Mouse (Mus musculus) C2C12 (cell line): ENCODE measurements around the gene Strn3. TPM values are rescaled to one million over a fixed set of nuclear protein-coding genes. Genes with fewer than 3 reads are reported as not detected.
"Not testable (repeated sequence)": the region's sequence is repeated elsewhere in the genome, so short reads cannot be mapped to it uniquely, and the experiment has no call there.

Experiments
- H3K27me3 ChIP-seq: one replicate; pipeline ENCODE4 v1.6.1; 2011; ENCODE audit not compliant: control insufficient read depth, insufficient read depth, insufficient read length
- H3K36me3 ChIP-seq: one replicate; pipeline ENCODE4 v1.6.1; 2011; ENCODE audit not compliant: control insufficient read depth, insufficient read depth
- H3K4me3 ChIP-seq: one replicate; pipeline ENCODE4 v1.5.1; 2011; ENCODE audit warnings: mild to moderate bottlenecking, control low read depth; ENCODE audit not compliant: poor library complexity, insufficient read depth, severe bottlenecking
- H3K79me2 ChIP-seq: one replicate; pipeline ENCODE4 v1.6.1; 2011; ENCODE audit not compliant: control insufficient read depth, insufficient read depth
- H3K79me3 ChIP-seq: one replicate; pipeline ENCODE4 v1.6.1; 2011; ENCODE audit warnings: low read depth, control low read depth
- H3ac ChIP-seq: one replicate; pipeline ENCODE3; 2011; ENCODE audit warnings: low read depth; ENCODE audit not compliant: control insufficient read depth, insufficient read length
- CEBPB ChIP-seq: IDR thresholded peaks from one replicate; pipeline ENCODE4 v1.6.1; 2011; ENCODE audit warnings: low read depth, mild to moderate bottlenecking, control low read depth, moderate library complexity
- CTCF ChIP-seq: IDR thresholded peaks from one replicate; pipeline ENCODE4 v1.5.1; 2011; ENCODE audit not compliant: control insufficient read depth, insufficient read depth, insufficient read length
- FOSL1 ChIP-seq: IDR thresholded peaks from one replicate; pipeline ENCODE4 v1.8.0; 2011; ENCODE audit warnings: mild to moderate bottlenecking, low read length; ENCODE audit not compliant: poor library complexity, insufficient read depth, severe bottlenecking
- MAX ChIP-seq: IDR thresholded peaks from one replicate; pipeline ENCODE4 v1.6.1; 2011; ENCODE audit warnings: mild to moderate bottlenecking, control low read depth
- MYOD1 ChIP-seq: IDR thresholded peaks from one replicate; pipeline ENCODE4 v1.6.1; 2011; ENCODE audit warnings: low read depth; ENCODE audit not compliant: control insufficient read depth, insufficient read length
- MYOG ChIP-seq: IDR thresholded peaks from one replicate; pipeline ENCODE4 v1.6.1; 2011; ENCODE audit not compliant: control insufficient read depth, insufficient read length; ENCODE audit errors: extremely low read depth
- USF1 ChIP-seq: IDR thresholded peaks from one replicate; pipeline ENCODE4 v1.6.1; 2011; ENCODE audit warnings: low read depth, mild to moderate bottlenecking, control low read depth, moderate library complexity
- polyA plus RNA-seq: library from polyadenylated mRNA; unstranded; fragments of >200 nt; fragmentation: generic; extraction: Trizol; gene quantifications from one replicate; pipeline ENCODE4 v1.2.1, GENCODE M21; 2012; ENCODE audit warnings: missing spikeins

Gene Strn3
- polyA plus RNA-seq, 1 experiment, result 20.5 TPM

DNA sequence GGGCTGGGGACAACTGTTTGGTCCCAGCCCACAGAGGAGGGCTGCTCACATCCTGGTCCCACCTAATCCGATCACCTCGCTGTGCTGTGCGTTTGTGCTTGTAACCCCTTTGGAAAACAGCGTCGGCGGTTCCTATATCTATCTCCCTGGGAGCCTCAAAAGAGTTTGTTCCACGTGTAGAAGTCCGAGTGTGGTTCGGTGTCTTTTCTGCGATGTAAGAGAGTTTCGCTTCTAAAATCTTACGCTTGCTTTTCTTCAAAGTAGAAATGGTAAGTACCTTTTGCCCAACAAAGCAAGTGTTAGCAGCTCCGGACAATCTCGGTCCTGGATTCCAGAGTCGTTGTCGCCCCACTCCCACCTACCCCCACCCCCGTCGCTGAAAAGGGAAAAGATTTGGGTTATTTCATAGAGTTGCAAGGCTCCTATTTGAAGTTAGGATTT lies 97.6 kb downstream of the Strn3 start:
- no peak overlapping the region for H3ac ChIP-seq
- TF ChIP-seq USF1 (no peak), CEBPB (no peak), MAX (no peak), MYOG (no peak), CTCF (no peak), MYOD1 (no peak), FOSL1 (no peak)
- H3K79me2 ChIP-seq, result no peaks in the 10 kb centered on the region
- H3K79me3 ChIP-seq, result no peaks in the 10 kb centered on the region
- peaks cover 12% of the 10 kb centered on the region for H3K27me3 ChIP-seq
- no peaks in the 10 kb centered on the region for H3K36me3 ChIP-seq
- H3K4me3 ChIP-seq, result no peak overlapping the region

DNA sequence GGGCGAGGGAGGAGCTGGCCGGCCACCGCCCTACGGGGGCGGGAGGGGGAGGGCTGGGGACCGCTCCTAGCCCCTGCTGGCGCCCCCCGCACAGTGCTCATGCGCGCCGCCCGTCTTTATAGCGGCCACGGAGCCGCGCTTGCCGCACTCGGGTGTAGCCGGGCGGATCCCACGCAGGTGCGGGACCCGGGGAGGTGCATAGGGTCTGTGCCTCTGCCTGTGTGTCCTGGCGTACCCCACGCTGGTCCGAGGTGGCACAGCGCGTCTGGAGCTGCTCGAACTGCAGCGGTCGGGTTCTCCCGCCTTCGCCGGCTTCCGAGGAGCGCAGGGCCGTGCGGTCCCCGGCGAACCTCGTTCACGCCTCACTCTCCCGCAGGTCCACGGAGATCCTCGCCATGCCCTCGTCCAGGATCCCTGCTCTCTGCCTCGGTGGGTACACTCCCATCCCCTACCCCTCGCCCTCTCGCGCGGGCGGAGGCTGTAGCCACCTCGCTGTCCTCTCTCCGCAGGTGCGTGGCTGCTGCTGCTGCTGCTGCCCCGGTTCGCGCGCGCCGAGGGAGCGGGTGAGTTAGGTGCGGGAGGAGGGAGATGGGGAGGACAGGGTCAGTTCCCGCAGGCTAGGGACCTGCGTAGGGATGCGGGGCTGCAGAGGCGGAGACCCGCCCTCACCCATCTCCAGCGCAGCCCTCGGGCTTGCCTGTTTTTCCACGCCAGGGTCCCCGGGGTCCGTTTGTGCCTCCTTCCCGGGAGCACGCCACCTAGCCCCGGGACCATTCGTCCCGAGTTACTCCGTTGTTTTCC lies 98.3 kb downstream of the Strn3 start, which contains the start of gene Coch:
TSS of gene Coch (plus strand) at position 113 of the 801 bp plus-strand sequence.
- Histone ChIP-seq H3K27me3 (peaks cover 12% of the 10 kb centered on the region), H3K79me3 (no peaks in the 10 kb centered on the region), H3K79me2 (no peaks in the 10 kb centered on the region), H3ac (no peak within 1 kb of the TSS), H3K4me3 (no peak within 1 kb of the TSS), H3K36me3 (no peaks in the 10 kb centered on the region)
- TF ChIP-seq FOSL1, result no peak
- no peak for TF ChIP-seq MYOD1
- no peak for TF ChIP-seq USF1
- TF ChIP-seq CTCF, result no peak
- TF ChIP-seq CEBPB, result no peak
- no peak for TF ChIP-seq MYOG
- no peak for TF ChIP-seq MAX

- H3K36me3 ChIP-seq, result no peaks in the 10 kb centered on the region
- TF ChIP-seq USF1 (no peak), MYOG (no peak), MYOD1 (no peak), CEBPB (no peak), MAX (no peak), CTCF (no peak)
- no peak overlapping the region for H3ac ChIP-seq
- H3K4me3 ChIP-seq, result no peak overlapping the region
- peaks cover 12% of the 10 kb centered on the region for H3K27me3 ChIP-seq
- no peaks in the 10 kb centered on the region for H3K79me2 ChIP-seq
- H3K79me3 ChIP-seq, result no peaks in the 10 kb centered on the region
Observed at GRCm38 (mm10) chr12:51592888-51593228, 98.8 kb downstream of the Strn3 start.

- Histone ChIP-seq H3K36me3 (no peaks in the 10 kb centered on the region), H3K79me2 (no peaks in the 10 kb centered on the region), H3K4me3 (no peak overlapping the region), H3ac (no peak overlapping the region), H3K27me3 (peaks cover 12% of the 10 kb centered on the region), H3K79me3 (no peaks in the 10 kb centered on the region)
- TF ChIP-seq USF1 (no peak), MYOG (no peak), MYOD1 (no peak), CTCF (no peak), MAX (no peak), FOSL1 (no peak), CEBPB (no peak)
Observed at GRCm38 (mm10) chr12:51591921-51592320, 99.8 kb downstream of the Strn3 start.

GRCm38 (mm10) chr12:51589263-51589662 lies 102.4 kb downstream of the Strn3 start:
- H3K79me2 ChIP-seq, result no peaks in the 10 kb centered on the region
- H3K36me3 ChIP-seq, result no peaks in the 10 kb centered on the region
- H3K79me3 ChIP-seq, result no peaks in the 10 kb centered on the region
- TF ChIP-seq FOSL1 (no peak), USF1 (no peak), MAX (no peak), MYOG (no peak), MYOD1 (no peak), CEBPB (no peak), CTCF (no peak)
- H3K27me3 ChIP-seq, result peaks cover 12% of the 10 kb centered on the region
- no peak overlapping the region for H3K4me3 ChIP-seq
- H3ac ChIP-seq, result no peak overlapping the region

DNA sequence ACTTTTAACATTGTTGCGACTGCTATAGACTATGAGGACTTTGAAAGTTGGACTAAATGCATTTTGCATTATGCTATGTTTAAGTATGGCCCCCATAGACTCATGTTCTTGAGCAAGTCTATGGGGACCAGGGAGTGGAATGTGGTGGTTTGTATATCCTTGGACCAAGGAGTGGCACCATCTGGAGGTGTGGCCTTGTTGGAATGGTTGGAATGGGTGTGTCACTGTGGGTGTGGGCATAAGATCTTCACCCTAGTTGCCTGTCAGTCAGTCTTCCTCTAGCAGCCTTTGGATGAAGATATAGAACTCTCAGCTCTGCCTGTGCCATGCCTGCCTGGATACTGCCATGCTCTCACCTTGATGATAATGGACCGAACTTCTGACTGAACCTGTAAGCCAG lies 113.9 kb downstream of the Strn3 start:
- H3K27me3 ChIP-seq, H3K79me2 ChIP-seq, H3K79me3 ChIP-seq, H3K36me3 ChIP-seq, H3ac ChIP-seq, H3K4me3 ChIP-seq: not testable (repeated sequence)
